Mouse (Mus musculus) lung, postnatal 4 days (tissue): ENCODE results near the gene Slc12a3.
"Not testable (repeated sequence)": the region's sequence is repeated elsewhere in the genome, so short reads cannot be mapped to it uniquely, and the experiment has no call there.

Experiments
- DNase-seq, 2 experiments: peaks; one replicate each; pipeline ENCODE4 v3.0.0; 2021

Slc12a3 gene

DNA sequence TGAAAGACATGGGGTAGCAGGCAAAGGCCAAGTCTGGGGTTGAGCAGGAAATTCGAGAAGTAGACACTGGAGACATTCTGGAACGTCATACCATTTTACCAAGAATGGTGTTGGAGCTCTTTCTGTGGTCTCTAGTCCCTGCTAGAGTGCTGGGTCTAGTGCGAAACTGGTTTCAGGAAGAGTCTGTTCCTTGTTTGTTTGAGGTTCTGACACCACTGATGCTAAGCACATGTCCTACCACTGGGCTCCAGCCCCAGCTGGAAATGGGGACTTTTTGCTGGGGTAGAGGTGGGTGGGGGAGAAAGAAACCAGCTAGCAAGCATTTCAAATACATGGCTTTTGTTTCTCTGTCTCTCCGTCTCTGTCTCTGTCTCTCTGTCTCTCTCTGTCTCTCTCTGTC is 48.0 kb downstream of the Slc12a3 start:
- DNase-seq: no peak

GRCm38 (mm10) chr8:94377714-94378205 is 48.8 kb downstream of the Slc12a3 start:
- peak; percentile 77 to 86 for DNase-seq

DNA sequence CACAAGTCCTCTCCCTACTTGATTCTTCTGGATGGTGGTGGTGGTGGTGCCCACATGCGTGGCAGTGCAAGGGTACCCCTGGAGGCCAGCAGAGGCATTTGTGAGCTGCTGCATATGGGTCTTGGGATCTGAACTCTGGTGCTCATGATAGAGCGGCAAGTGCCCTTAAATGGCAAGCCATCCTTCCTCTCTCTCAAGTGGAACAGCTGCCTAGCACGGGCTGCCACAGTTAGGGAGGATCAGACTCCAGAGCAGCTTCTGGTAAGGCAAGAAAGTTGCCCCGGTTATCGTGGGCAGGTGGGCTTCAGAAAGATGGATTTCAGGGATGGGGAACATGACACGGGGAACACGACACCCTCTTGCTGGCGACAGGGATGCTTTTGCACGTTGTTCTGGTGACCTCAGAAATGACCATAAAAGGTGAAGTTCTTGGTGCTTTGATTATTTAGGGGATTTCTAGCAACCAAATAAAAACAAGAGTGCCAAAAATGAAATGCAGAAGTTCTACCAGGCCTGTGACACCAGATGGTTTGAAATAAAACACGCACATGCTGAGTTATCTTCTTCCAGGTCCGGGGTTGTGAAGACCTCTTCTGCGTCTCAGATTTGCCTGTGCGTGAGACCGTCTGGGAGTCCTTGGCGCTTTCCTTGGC is 49.9 kb downstream of the Slc12a3 start:
- no peak for DNase-seq

DNA sequence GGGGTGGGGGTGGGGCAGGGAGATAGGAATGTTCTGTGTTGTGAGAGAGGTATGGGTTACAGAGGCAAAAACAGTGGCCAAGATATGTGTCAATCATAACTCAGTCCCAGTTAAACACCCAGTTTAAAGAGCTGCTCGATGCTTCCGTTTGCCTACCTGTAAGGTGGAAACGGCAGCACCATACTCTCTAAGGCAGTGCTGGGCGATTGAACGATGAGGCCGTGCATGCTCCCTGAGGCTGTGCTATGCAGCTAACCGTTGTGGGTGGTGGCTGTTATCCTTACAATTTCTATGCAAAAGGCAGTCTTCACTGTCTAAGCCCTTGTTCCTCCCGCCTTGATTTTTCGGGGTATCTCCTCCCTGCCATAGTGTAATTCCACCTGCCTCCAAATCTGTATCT is 50.7 kb downstream of the Slc12a3 start:
- DNase-seq: no peak

- no peak for DNase-seq
Observed at GRCm38 (mm10) chr8:94384166-94384565, 55.2 kb downstream of the Slc12a3 start.

- DNase-seq: no peak
Observed at GRCm38 (mm10) chr8:94385506-94386213, 56.7 kb downstream of the Slc12a3 start.

DNA sequence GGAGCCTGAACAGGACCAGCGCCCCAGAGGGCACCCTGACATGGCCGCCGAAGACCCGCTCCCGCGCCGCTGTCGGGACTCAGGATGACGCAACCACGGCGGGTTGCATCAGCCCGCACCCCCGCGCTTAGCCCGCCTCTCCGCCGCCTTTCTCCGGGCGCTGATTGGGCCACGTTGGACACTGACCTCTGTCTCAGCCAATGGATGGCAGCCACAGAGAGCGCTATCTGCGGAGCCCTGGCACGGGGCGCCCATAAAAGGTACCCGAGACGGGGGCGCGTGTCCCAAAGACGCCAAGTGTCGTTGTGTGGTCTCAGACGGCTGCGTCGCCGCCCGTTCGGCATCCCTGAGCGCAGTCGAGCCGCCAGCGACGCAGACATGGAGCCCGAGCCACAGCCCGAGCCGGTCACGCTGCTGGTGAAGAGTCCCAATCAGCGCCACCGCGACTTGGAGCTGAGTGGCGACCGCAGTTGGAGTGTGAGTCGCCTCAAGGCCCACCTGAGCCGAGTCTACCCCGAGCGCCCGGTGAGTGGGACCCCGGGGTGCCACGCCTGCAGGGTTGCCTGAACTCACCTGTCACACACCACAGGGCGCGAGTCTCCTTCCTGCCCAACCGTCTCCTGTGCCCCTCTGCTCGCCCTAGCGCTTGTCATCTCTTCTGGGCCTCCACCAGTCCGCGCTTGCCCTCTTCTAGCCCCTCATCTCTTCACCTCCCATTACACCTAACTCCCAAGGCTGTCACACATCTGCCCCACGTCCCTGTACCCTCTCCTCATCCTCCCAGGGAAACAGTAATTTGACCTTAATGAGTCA is 57.4 kb downstream of the Slc12a3 start, which contains the start of gene Herpud1:
Herpud1 (plus strand) TSS at position 225 of the 813 bp plus-strand sequence.
- DNase-seq: peak; percentile 99

DNA sequence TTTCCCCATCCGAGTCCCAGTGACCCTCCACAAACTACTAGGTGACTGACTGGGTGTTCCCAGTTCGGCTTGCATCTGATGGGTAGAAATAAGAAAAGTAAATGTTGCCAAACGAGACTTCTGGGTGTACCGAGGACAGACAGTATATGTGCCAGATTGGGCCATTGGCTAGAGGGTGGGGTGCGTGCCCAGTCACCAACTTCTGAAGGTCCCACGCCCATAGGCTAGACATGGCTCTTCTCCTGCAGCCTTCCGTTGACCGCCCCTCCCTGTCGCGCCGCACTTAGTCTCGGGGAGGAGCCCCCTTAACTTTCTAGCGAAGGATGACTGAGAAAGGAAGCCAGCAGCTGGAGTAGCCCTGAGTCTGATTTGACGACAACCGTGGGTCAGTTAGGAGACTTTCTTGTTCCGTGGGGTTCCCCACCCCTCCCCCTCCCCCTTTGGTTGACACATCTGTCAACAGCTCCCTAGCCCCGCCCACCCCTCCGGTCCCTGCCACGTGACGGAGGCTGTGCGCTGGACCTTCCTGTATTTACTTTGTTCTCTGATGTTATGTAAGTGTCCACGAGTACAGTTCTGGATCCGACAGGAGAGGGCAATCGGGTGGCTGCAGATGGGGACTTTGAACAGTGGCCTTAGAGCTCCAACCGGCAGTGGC is 58.2 kb downstream of the Slc12a3 start:
- peak; percentile 88 to 93 for DNase-seq

DNA sequence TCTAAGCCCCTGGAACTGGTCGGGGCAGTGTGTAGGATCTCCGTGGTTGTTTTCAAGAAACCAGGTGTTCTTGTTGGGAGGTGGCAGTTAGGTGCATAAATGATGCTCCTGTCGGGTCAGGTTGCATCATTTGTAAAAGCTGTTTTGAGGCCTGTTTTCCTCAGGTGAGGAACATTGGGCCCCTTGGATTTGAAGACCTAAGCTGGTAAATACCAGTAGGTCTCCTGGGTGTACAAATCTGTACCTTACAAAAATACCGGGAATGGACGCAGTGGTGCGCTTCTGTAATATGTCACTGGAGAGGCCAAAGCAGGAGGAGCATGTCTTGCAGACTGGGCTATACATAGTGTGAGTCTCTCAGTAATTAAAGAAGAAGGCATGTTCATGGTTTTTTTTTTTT is 58.8 kb downstream of the Slc12a3 start:
- DNase-seq: no peak

GRCm38 (mm10) chr8:94389531-94389930 is 60.5 kb downstream of the Slc12a3 start:
- no peak for DNase-seq

DNA sequence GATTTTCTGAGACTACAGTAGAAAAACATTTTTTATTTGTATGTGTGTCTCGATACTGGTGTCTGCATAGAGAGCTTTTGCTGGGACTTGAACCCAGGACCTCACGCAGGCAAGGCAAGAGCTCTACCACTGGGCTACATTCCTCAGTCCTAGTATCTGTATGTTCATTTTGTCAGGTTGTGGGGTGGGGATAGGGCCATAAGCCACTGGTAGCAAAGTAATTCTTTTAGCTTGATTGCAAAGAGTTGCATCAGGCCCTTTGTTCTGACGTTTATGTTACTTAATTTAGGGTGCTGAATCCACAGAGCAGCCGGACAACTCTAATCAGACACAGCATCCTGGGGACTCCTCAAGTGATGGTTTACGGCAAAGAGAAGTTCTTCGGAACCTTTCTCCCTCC is 61.4 kb downstream of the Slc12a3 start:
- DNase-seq: no peak

GRCm38 (mm10) chr8:94390910-94391309 is 61.9 kb downstream of the Slc12a3 start:
- no peak for DNase-seq

GRCm38 (mm10) chr8:94392147-94392546 is 63.1 kb downstream of the Slc12a3 start:
- DNase-seq: peak; percentile 47 to 74

DNA sequence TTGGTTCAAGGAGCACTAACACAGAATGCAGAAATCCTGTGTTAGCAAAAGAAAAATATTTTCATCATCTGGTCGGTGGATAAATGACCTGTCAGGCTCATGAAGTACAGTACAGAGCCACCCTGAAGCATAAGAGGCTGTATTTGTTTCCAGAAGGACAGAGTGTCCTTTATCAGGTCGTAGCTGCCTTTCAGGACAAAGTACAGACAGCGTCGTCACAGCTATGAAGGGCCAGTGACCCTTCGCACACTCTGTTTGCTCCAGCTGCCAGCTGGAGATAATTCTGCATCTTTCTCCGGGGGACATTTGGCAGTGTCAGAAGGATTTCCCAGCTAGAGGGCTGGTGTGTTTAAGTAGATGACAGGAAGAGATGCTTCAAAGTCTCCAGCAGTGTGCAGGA is 63.6 kb downstream of the Slc12a3 start:
- no peak for DNase-seq

- DNase-seq: no peak
Observed at GRCm38 (mm10) chr8:94395851-94396540, 67.0 kb downstream of the Slc12a3 start.

DNA sequence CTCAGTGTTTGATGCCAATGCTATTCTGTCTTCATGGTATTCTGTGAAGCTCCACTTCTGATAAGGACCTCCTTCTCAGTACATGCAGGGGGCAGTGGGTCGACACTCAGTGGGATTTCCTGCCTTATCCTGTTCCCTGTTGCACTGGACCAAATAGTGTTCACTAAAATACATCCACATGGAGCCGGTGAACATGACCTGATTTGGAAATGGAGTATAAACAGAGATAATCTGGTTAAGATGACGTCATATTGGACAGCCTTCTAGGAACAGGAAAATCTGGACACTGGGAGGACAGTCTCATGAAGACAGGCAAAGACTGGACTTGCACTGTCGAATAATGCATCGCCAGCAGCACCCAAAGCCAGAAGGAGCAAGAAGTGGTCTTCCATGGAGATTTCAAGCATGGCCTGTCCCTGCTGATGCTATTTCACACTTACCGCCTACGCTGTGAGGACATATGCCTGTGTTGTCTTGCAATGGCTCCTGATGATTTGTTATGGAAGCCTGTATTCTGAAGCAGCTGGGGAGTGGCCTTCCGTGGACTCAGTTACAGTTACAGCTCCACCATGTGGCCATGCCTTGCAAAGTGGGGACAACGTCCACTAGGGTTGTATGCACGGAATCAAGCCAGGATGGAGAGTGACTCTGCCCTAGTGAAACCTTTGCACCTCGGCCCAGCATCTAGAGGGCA is 68.1 kb downstream of the Slc12a3 start:
- peak; percentile 65 to 76 for DNase-seq

GRCm38 (mm10) chr8:94398587-94398986 is 69.6 kb downstream of the Slc12a3 start:
- DNase-seq: no peak

DNA sequence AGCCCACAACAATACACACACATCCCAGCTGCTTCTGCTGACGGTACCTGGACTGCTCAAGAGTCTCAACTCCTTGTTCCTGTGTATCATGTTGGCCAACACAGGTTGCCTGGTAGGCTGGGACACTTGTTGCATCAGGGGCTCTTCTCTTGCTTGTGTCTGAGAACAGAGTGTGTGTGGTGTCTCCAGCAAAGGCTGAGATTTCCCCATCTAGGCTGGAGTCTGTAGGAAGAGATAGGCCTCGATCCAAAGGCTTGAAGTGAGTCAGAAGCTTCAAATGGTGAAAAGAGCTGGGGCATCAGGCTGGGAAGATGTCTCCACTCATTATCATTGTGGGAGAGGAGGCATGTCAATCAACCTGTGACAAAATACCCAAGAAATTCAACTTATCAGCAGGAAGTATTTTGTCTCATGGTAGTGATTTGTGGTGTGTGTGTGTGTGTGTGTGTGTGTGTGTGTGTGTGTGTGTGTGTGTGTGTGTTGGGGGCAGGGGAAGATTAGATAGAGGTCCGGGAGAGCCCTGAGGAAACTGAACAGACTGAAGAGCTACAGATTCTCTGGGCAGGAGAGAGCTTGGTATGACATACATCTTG is 70.5 kb downstream of the Slc12a3 start:
- DNase-seq: no peak

DNA sequence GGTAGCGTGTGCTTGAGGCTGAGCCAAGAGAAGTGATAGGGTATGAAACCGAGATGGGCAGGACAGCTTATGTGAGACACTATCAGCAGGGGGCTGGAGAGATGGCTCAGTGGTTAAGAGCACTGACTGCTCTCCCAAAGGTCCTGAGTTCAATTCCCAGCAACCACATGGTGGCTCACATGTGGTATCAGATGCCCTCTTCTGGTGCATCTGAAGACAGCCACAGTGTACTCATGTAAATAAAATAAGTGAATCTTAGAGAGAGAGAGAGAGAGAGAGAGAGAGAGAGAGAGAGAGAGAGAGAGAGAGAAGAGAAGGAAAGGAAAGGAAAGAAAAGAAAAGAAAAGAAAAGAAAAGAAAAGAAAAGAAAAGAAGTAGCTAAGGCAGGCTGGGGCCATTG is 71.0 kb downstream of the Slc12a3 start:
- DNase-seq: not testable (repeated sequence)

DNA sequence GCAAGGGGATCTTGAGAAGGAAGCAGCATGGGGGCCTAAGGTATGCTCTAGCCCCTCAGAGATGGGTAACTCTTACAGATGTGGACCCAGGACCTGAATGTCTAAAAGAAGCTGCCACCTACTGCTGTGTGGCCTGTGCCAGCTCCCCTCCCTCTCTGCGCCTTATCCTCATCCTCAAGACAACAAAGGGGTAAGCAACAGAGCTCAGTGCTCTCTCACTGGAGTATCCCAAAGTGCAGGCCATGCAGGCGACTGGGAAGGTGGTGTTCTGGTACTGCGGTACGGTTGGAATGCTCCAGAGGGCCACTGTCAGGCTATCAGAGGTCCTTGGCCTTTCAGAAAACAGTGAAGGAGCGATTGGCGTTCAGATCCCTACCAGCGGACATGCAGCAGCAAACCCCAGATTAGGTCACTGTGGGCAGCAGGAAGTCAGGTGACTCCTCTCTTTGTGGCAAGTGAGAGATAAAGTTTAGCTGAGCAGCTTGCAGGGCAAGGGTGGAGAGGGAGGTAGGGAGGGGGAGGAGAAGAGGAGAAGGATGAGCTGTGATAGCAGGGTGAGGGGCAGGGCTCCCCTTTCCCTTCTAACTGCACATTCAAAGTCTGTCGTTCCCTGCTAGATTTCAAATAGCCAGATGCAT is 79.6 kb downstream of the Slc12a3 start:
- no peak for DNase-seq

GRCm38 (mm10) chr8:94409523-94409922 is 80.5 kb downstream of the Slc12a3 start:
- DNase-seq: no peak
